Mouse (Mus musculus): ENCODE results near the gene Gm49776.

The Gm49776 gene

GRCm38 (mm10) chr16:18234671-18235388, 23.3 kb downstream of the Gm49776 start, which contains the start of gene Zdhhc8:
Gene Zdhhc8, minus strand, starts transcription at chr16:18235136.
- peak; percentile 66 for ATAC-seq (ENCODE audit: low TSS enrichment)

GRCm38 (mm10) chr16:18233919-18234670, 24.0 kb downstream of the Gm49776 start:
- no peak for ATAC-seq (ENCODE audit: low TSS enrichment)

- no peak for ATAC-seq (ENCODE audit: low TSS enrichment)
These were observed 24.7 kb downstream of the Gm49776 start for GRCm38 (mm10) chr16:18233451-18233850.

- no peak for ATAC-seq (ENCODE audit: low TSS enrichment)
These were observed 26.7 kb downstream of the Gm49776 start for GRCm38 (mm10) chr16:18231451-18231850.

- no peak for ATAC-seq (ENCODE audit: low TSS enrichment)
These were observed 27.1 kb downstream of the Gm49776 start for GRCm38 (mm10) chr16:18231047-18231446.

GRCm38 (mm10) chr16:18230617-18231016, 27.5 kb downstream of the Gm49776 start:
- no peak for ATAC-seq (ENCODE audit: low TSS enrichment)

- peak; percentile 58 for ATAC-seq (ENCODE audit: low TSS enrichment)
These were observed 28.5 kb downstream of the Gm49776 start for GRCm38 (mm10) chr16:18229622-18230021.

- no peak for ATAC-seq (ENCODE audit: low TSS enrichment)
These were observed 29.3 kb downstream of the Gm49776 start for GRCm38 (mm10) chr16:18228856-18229255.

- no peak for ATAC-seq (ENCODE audit: low TSS enrichment)
These were observed 30.2 kb downstream of the Gm49776 start for GRCm38 (mm10) chr16:18227897-18228422.

- no peak for ATAC-seq (ENCODE audit: low TSS enrichment)
These were observed 30.9 kb downstream of the Gm49776 start for GRCm38 (mm10) chr16:18227187-18227586.

GRCm38 (mm10) chr16:18222188-18222587, 35.9 kb downstream of the Gm49776 start:
- no peak for ATAC-seq (ENCODE audit: low TSS enrichment)

- no peak for ATAC-seq (ENCODE audit: low TSS enrichment)
These were observed 36.6 kb downstream of the Gm49776 start for GRCm38 (mm10) chr16:18221543-18221898.

GRCm38 (mm10) chr16:18220856-18221542, 37.1 kb downstream of the Gm49776 start:
- no peak for ATAC-seq (ENCODE audit: low TSS enrichment)

GRCm38 (mm10) chr16:18220001-18220400, 38.1 kb downstream of the Gm49776 start:
- peak; percentile 21; the same call in 1 of the 2 replicates for ATAC-seq (ENCODE audit: low TSS enrichment)

- ATAC-seq (ENCODE audit: low TSS enrichment), result no peak
These were observed 39.5 kb downstream of the Gm49776 start for GRCm38 (mm10) chr16:18218580-18218996.

GRCm38 (mm10) chr16:18217579-18217978, 40.5 kb downstream of the Gm49776 start, which contains the start of gene Ccdc188:
Gene Ccdc188, plus strand, starts transcription at chr16:18217879.
- no peak for ATAC-seq (ENCODE audit: low TSS enrichment)

GRCm38 (mm10) chr16:18214858-18215257, 43.3 kb downstream of the Gm49776 start:
- no peak for ATAC-seq (ENCODE audit: low TSS enrichment)

- ATAC-seq (ENCODE audit: low TSS enrichment), result peak; percentile 51
These were observed 44.4 kb downstream of the Gm49776 start for GRCm38 (mm10) chr16:18213689-18214088.

- 0 out of 2 replicates have a peak, but pooled peaks have one; percentile 15 for ATAC-seq (ENCODE audit: low TSS enrichment)
These were observed 46.5 kb downstream of the Gm49776 start for GRCm38 (mm10) chr16:18211417-18212171.

GRCm38 (mm10) chr16:18210701-18211416, 47.3 kb downstream of the Gm49776 start:
- peak; percentile 53 for ATAC-seq (ENCODE audit: low TSS enrichment)

All from frontal cortex, adult (tissue).